17 mouse cellular contexts compared by ENCODE assay signal in genomic region chr19:37031446-37031845, GRCm38 (mm10).
DNase-seq lines count a peak whose midpoint lies in the region; ATAC-seq lines count a peak whose summit lies in the region.
"Had no signal": no experiment of that assay in that cellular context is flagged by ENCODE, and none has a peak within 500 bp of the region (broad histone marks: within the 10 kb centered on the region; RNA-seq: fewer than 3 reads in every experiment).

No protein-coding gene starts in this region.

- DNase-seq in cerebellum, adult 11 months: peak; percentile 36
- DNase-seq in cerebellum, adult 8-10 months: no peak
- peak; percentile 61 for DNase-seq in cerebellum, adult 11-12 months
- DNase-seq in cerebellum, adult 9-10 months: peak; percentile 72
- peak; percentile 33 to 52 for DNase-seq in cerebellum, postnatal 25 days
- no peak for DNase-seq in heart, adult 9 months (ENCODE audit: low spot score in 2 of 2)
- DNase-seq in urinary bladder, adult 2 months (ENCODE audit: low spot score): no peak
- DNase-seq: adrenal gland, postnatal 10 days; adrenal gland, postnatal 36 days; B cell, adult 2 months; gastrocnemius, postnatal 25 days; heart, adult 2 months; kidney, adult 8-10 months had no signal

- no peak for ATAC-seq in granulocyte monocyte progenitor cell, adult 5-6 weeks (replicated peaks; ENCODE audit: poor library complexity, severe bottlenecking)
- ATAC-seq: forebrain, embryonic 15.5 days; intestine, postnatal 0 days; Patski had no signal

Comparison
In these comparisons a context has a peak if more than half of its experiments do, and no peak if none do; other contexts are left out.
1. DNase-seq: peak in cerebellum, adult 11 months (single experiment), cerebellum, adult 11-12 months (single experiment), cerebellum, adult 9-10 months (single experiment) and cerebellum, postnatal 25 days (2 of 2); none in cerebellum, adult 8-10 months (single experiment), heart, adult 9 months (0 of 2) and urinary bladder, adult 2 months (single experiment).